Mouse (Mus musculus): Measurements from ENCODE around the gene Cradd. TPM values are rescaled to one million over a fixed set of nuclear protein-coding genes. Genes with fewer than 3 reads are reported as not detected.

The Cradd gene
- polyA plus RNA-seq, 1 experiment from 2014 or later, result 10.4 TPM

- peak overlapping the region; percentile 83 for H3K4me2 ChIP-seq (ENCODE audit: low read depth, low read length)
- H3K9me3 ChIP-seq (ENCODE audit: control insufficient read depth, low read length), result no peaks in the 10 kb centered on the region
- H3K4me1 ChIP-seq (ENCODE audit: control insufficient read depth, insufficient read depth, low read length), result peaks cover 8% of the 10 kb centered on the region
- DNase-seq (ENCODE audit: low spot score) (no peak), ATAC-seq (ENCODE audit: low read depth) (no peak)
- no peak overlapping the region; the same call in 1 of the 2 replicates for H3K27ac ChIP-seq (replicated peaks; ENCODE audit: low read depth, low read length)
- H3K4me3 ChIP-seq (ENCODE audit: low read depth, low read length), result no peak overlapping the region
- no peaks in the 10 kb centered on the region for H3K36me3 ChIP-seq (ENCODE audit: control insufficient read depth, insufficient read depth, low read length)
- 66% methylated on average over 4 of the region's 4 CpGs for WGBS
- H3K9ac ChIP-seq (ENCODE audit: low read depth, low read length), result no peak overlapping the region
- H3K27me3 ChIP-seq (replicated peaks; ENCODE audit: control insufficient read depth, insufficient read depth, low read length), result peaks cover 6% of the 10 kb centered on the region; the same call in 1 of the 2 replicates
Measured at GRCm38 (mm10) chr10:95265576-95265975, 58.4 kb downstream of the Cradd start.

- DNase-seq (ENCODE audit: low spot score), result peak; percentile 76
- 7% methylated on average over 37 of the region's 37 CpGs for WGBS
- ATAC-seq (ENCODE audit: low read depth), result peak; percentile 38; the same call in 1 of the 2 replicates
Measured at GRCm38 (mm10) chr10:95264485-95265321, 59.2 kb downstream of the Cradd start.

GRCm38 (mm10) chr10:95262388-95262787 lies 61.5 kb downstream of the Cradd start:
- Histone ChIP-seq H3K27me3 (replicated peaks; ENCODE audit: control insufficient read depth, insufficient read depth, low read length) (peaks cover 6% of the 10 kb centered on the region; the same call in 1 of the 2 replicates), H3K36me3 (ENCODE audit: control insufficient read depth, insufficient read depth, low read length) (no peaks in the 10 kb centered on the region), H3K9me3 (ENCODE audit: control insufficient read depth, low read length) (no peaks in the 10 kb centered on the region), H3K9ac (ENCODE audit: low read depth, low read length) (no peak overlapping the region), H3K4me1 (ENCODE audit: control insufficient read depth, insufficient read depth, low read length) (peaks cover 8% of the 10 kb centered on the region), H3K4me2 (ENCODE audit: low read depth, low read length) (no peak overlapping the region; the same call in 1 of the 2 replicates), H3K27ac (replicated peaks; ENCODE audit: low read depth, low read length) (no peak overlapping the region), H3K4me3 (ENCODE audit: low read depth, low read length) (no peak overlapping the region)
- no peak for DNase-seq (ENCODE audit: low spot score)
- no peak for ATAC-seq (ENCODE audit: low read depth)
- WGBS, result 37% methylated on average over 11 of the region's 11 CpGs

More at GRCm38 (mm10) chr10:95264485-95265321, 59.2 kb downstream of the Cradd start:
- H3K9ac ChIP-seq (ENCODE audit: low read depth, low read length), result peak overlapping the region; percentile 66
- H3K27ac ChIP-seq (replicated peaks; ENCODE audit: low read depth, low read length), result peak overlapping the region; percentile 56; the same call in 1 of the 2 replicates
- H3K4me1 ChIP-seq (ENCODE audit: control insufficient read depth, insufficient read depth, low read length), result peaks cover 8% of the 10 kb centered on the region
- H3K9me3 ChIP-seq (ENCODE audit: control insufficient read depth, low read length), result no peaks in the 10 kb centered on the region
- peak overlapping the region; percentile 83 for H3K4me2 ChIP-seq (ENCODE audit: low read depth, low read length)
- H3K4me3 ChIP-seq (ENCODE audit: low read depth, low read length), result peak overlapping the region; percentile 47
- H3K27me3 ChIP-seq (replicated peaks; ENCODE audit: control insufficient read depth, insufficient read depth, low read length), result peaks cover 6% of the 10 kb centered on the region; the same call in 1 of the 2 replicates
- H3K36me3 ChIP-seq (ENCODE audit: control insufficient read depth, insufficient read depth, low read length), result no peaks in the 10 kb centered on the region

- H3K9me3 ChIP-seq (ENCODE audit: control insufficient read depth, low read length), result no peaks in the 10 kb centered on the region
- H3K4me1 ChIP-seq (ENCODE audit: control insufficient read depth, insufficient read depth, low read length), result peaks cover 8% of the 10 kb centered on the region
- H3K36me3 ChIP-seq (ENCODE audit: control insufficient read depth, insufficient read depth, low read length), result no peaks in the 10 kb centered on the region
- 35% methylated on average over 2 of the region's 2 CpGs for WGBS
- H3K27me3 ChIP-seq (replicated peaks; ENCODE audit: control insufficient read depth, insufficient read depth, low read length), result peaks cover 3% of the 10 kb centered on the region; the same call in 1 of the 2 replicates
- H3K4me2 ChIP-seq (ENCODE audit: low read depth, low read length), result no peak overlapping the region
- H3K27ac ChIP-seq (replicated peaks; ENCODE audit: low read depth, low read length), result no peak overlapping the region
- H3K9ac ChIP-seq (ENCODE audit: low read depth, low read length), result no peak overlapping the region
- H3K4me3 ChIP-seq (ENCODE audit: low read depth, low read length), result no peak overlapping the region
- DNase-seq (ENCODE audit: low spot score), result no peak
- no peak for ATAC-seq (ENCODE audit: low read depth)
Measured at GRCm38 (mm10) chr10:95261279-95261678, 62.7 kb downstream of the Cradd start.

- Histone ChIP-seq H3K36me3 (ENCODE audit: control insufficient read depth, insufficient read depth, low read length) (no peaks in the 10 kb centered on the region), H3K9ac (ENCODE audit: low read depth, low read length) (no peak overlapping the region), H3K27ac (replicated peaks; ENCODE audit: low read depth, low read length) (no peak overlapping the region), H3K4me3 (ENCODE audit: low read depth, low read length) (no peak overlapping the region), H3K9me3 (ENCODE audit: control insufficient read depth, low read length) (no peaks in the 10 kb centered on the region), H3K4me1 (ENCODE audit: control insufficient read depth, insufficient read depth, low read length) (peaks cover 15% of the 10 kb centered on the region), H3K27me3 (replicated peaks; ENCODE audit: control insufficient read depth, insufficient read depth, low read length) (no peaks in the 10 kb centered on the region), H3K4me2 (ENCODE audit: low read depth, low read length) (no peak overlapping the region)
- WGBS, result 81% methylated on average over 3 of the region's 3 CpGs
- ATAC-seq (ENCODE audit: low read depth) (no peak), DNase-seq (ENCODE audit: low spot score) (no peak)
Measured at GRCm38 (mm10) chr10:95260420-95260819, 63.5 kb downstream of the Cradd start.

- Histone ChIP-seq H3K9ac (ENCODE audit: low read depth, low read length) (no peak overlapping the region), H3K4me2 (ENCODE audit: low read depth, low read length) (no peak overlapping the region), H3K27ac (replicated peaks; ENCODE audit: low read depth, low read length) (no peak overlapping the region), H3K36me3 (ENCODE audit: control insufficient read depth, insufficient read depth, low read length) (no peaks in the 10 kb centered on the region), H3K9me3 (ENCODE audit: control insufficient read depth, low read length) (no peaks in the 10 kb centered on the region), H3K4me1 (ENCODE audit: control insufficient read depth, insufficient read depth, low read length) (peaks cover 23% of the 10 kb centered on the region), H3K27me3 (replicated peaks; ENCODE audit: control insufficient read depth, insufficient read depth, low read length) (no peaks in the 10 kb centered on the region), H3K4me3 (ENCODE audit: low read depth, low read length) (no peak overlapping the region)
- no peak for DNase-seq (ENCODE audit: low spot score)
- WGBS, result 81% methylated on average over 10 of the region's 10 CpGs
- no peak for ATAC-seq (ENCODE audit: low read depth)
Measured at GRCm38 (mm10) chr10:95258471-95259155, 65.3 kb downstream of the Cradd start.

GRCm38 (mm10) chr10:95257979-95258378 lies 66.0 kb downstream of the Cradd start:
- WGBS, result 66% methylated on average over 8 of the region's 8 CpGs
- H3K27ac ChIP-seq (replicated peaks; ENCODE audit: low read depth, low read length), result no peak overlapping the region

GRCm38 (mm10) chr10:95256095-95256494 lies 67.8 kb downstream of the Cradd start:
- DNase-seq (ENCODE audit: low spot score), result no peak
- Histone ChIP-seq H3K4me2 (ENCODE audit: low read depth, low read length) (no peak overlapping the region), H3K27ac (replicated peaks; ENCODE audit: low read depth, low read length) (no peak overlapping the region)

More at GRCm38 (mm10) chr10:95257979-95258378, 66.0 kb downstream of the Cradd start:
- Histone ChIP-seq H3K4me1 (ENCODE audit: control insufficient read depth, insufficient read depth, low read length) (peaks cover 23% of the 10 kb centered on the region), H3K9me3 (ENCODE audit: control insufficient read depth, low read length) (no peaks in the 10 kb centered on the region), H3K4me3 (ENCODE audit: low read depth, low read length) (no peak overlapping the region), H3K9ac (ENCODE audit: low read depth, low read length) (no peak overlapping the region), H3K36me3 (ENCODE audit: control insufficient read depth, insufficient read depth, low read length) (no peaks in the 10 kb centered on the region), H3K4me2 (ENCODE audit: low read depth, low read length) (no peak overlapping the region), H3K27me3 (replicated peaks; ENCODE audit: control insufficient read depth, insufficient read depth, low read length) (no peaks in the 10 kb centered on the region)
- ATAC-seq (ENCODE audit: low read depth) (no peak), DNase-seq (ENCODE audit: low spot score) (no peak)

More at GRCm38 (mm10) chr10:95256095-95256494, 67.8 kb downstream of the Cradd start:
- ATAC-seq (ENCODE audit: low read depth), result no peak
- H3K4me1 ChIP-seq (ENCODE audit: control insufficient read depth, insufficient read depth, low read length), result peaks cover 23% of the 10 kb centered on the region
- no peaks in the 10 kb centered on the region for H3K27me3 ChIP-seq (replicated peaks; ENCODE audit: control insufficient read depth, insufficient read depth, low read length)
- H3K9ac ChIP-seq (ENCODE audit: low read depth, low read length), result no peak overlapping the region
- 39% methylated on average over 7 of the region's 7 CpGs for WGBS
- H3K36me3 ChIP-seq (ENCODE audit: control insufficient read depth, insufficient read depth, low read length), result no peaks in the 10 kb centered on the region
- H3K4me3 ChIP-seq (ENCODE audit: low read depth, low read length), result no peak overlapping the region
- H3K9me3 ChIP-seq (ENCODE audit: control insufficient read depth, low read length), result no peaks in the 10 kb centered on the region

All from embryonic facial prominence, embryonic 14.5 days (tissue).